Mouse (Mus musculus) embryonic facial prominence, embryonic 12.5 days (tissue): ENCODE measurements around the gene Atxn1l. TPM values are rescaled to one million over a fixed set of nuclear protein-coding genes. Genes with fewer than 3 reads are reported as not detected.

Experiments
- ATAC-seq: fragments of 200-750 bp; cut with Nextera tagmentation; 2 replicates; pipeline ENCODE4 v1.8.0; 2017; ENCODE audit not compliant: insufficient number of reproducible peaks, insufficient read depth, low FRiP score, low TSS enrichment
- H3K27ac ChIP-seq: fragments of 300-500 bp; sonication (generic); 2 replicates; pipeline ENCODE4 v1.5.1; 2016; ENCODE audit warnings: mild to moderate bottlenecking
- H3K27me3 ChIP-seq: fragments of 300-500 bp; sonication (generic); 2 replicates; pipeline ENCODE4 v1.6.1; 2016; ENCODE audit warnings: mild to moderate bottlenecking, moderate library complexity
- H3K36me3 ChIP-seq: fragments of 300-500 bp; sonication (generic); 2 replicates; pipeline ENCODE4 v1.6.1; 2016; ENCODE audit warnings: mild to moderate bottlenecking
- H3K4me1 ChIP-seq: fragments of 300-500 bp; sonication (generic); 2 replicates; pipeline ENCODE4 v1.6.1; 2016
- H3K4me2 ChIP-seq: fragments of 300-500 bp; sonication (generic); replicated peaks from 2 replicates; pipeline ENCODE4 v1.6.1; 2016; ENCODE audit warnings: mild to moderate bottlenecking, moderate library complexity
- H3K4me3 ChIP-seq: fragments of 300-500 bp; sonication (generic); 2 replicates; pipeline ENCODE4 v1.5.1; 2016; ENCODE audit warnings: mild to moderate bottlenecking
- H3K9ac ChIP-seq: fragments of 300-500 bp; sonication (generic); 2 replicates; pipeline ENCODE4 v1.6.1; 2016; ENCODE audit warnings: mild to moderate bottlenecking, moderate library complexity
- H3K9me3 ChIP-seq: fragments of 300-500 bp; sonication (generic); 2 replicates; pipeline ENCODE4 v1.6.1; 2016; ENCODE audit warnings: mild to moderate bottlenecking, moderate library complexity
- WGBS: fragments of 180-500 bp; shearing (Covaris S2); methylation state at CpG from one replicate; pipeline ENCODE4 v1.1.7; 2016; 5-methylcytosine and 5-hydroxymethylcytosine counted together
- polyA plus RNA-seq: library from polyadenylated mRNA; unstranded; fragments of >200 nt; fragmentation: Nextera tagmentation; extraction: Ambion mirVana; gene quantifications from 2 replicates; pipeline ENCODE4 v1.2.1, GENCODE M21; 2016

Atxn1l gene
- 9.3 and 9.6 TPM in 2 replicates for polyA plus RNA-seq

GRCm38 (mm10) chr8:109737237-109738048, at the start of gene Atxn1l:
TSS of gene Atxn1l (minus strand) at chr8:109737739.
- peak; percentile 80 for ATAC-seq
- Histone ChIP-seq H3K9ac (peak within 1 kb of the TSS; percentile 95), H3K9me3 (no peaks in the 10 kb centered on the region), H3K27me3 (no peaks in the 10 kb centered on the region), H3K4me2 (peak within 1 kb of the TSS; percentile 93), H3K4me1 (peaks cover 14% of the 10 kb centered on the region), H3K36me3 (peaks cover 24% of the 10 kb centered on the region), H3K27ac (peak within 1 kb of the TSS; percentile 57; the same call in 1 of the 2 replicates), H3K4me3 (peak within 1 kb of the TSS; percentile 93)
- under 1% methylated on average over 59 of the region's 59 CpGs for WGBS

- Histone ChIP-seq H3K9me3 (no peaks in the 10 kb centered on the region), H3K27me3 (no peaks in the 10 kb centered on the region), H3K9ac (no peak overlapping the region), H3K4me2 (peak overlapping the region; percentile 68), H3K27ac (no peak overlapping the region), H3K36me3 (no peaks in the 10 kb centered on the region), H3K4me1 (peaks cover 11% of the 10 kb centered on the region), H3K4me3 (no peak overlapping the region)
- ATAC-seq = no peak
- 79% methylated on average over 4 of the region's 4 CpGs for WGBS
These were observed 43.0 kb upstream of the Atxn1l start for GRCm38 (mm10) chr8:109780548-109780947.

GRCm38 (mm10) chr8:109779431-109780228, 42.1 kb upstream of the Atxn1l start:
- Histone ChIP-seq H3K9me3 (no peaks in the 10 kb centered on the region), H3K9ac (peak overlapping the region; percentile 95), H3K27ac (peak overlapping the region; percentile 99), H3K27me3 (no peaks in the 10 kb centered on the region), H3K4me2 (peak overlapping the region; percentile 68), H3K4me3 (peak overlapping the region; percentile 96), H3K4me1 (peaks cover 11% of the 10 kb centered on the region), H3K36me3 (no peaks in the 10 kb centered on the region)
- WGBS = 21% methylated on average over 24 of the region's 24 CpGs
- ATAC-seq = no peak

- H3K9me3 ChIP-seq = no peaks in the 10 kb centered on the region
- H3K27me3 ChIP-seq = no peaks in the 10 kb centered on the region
- peak overlapping the region; percentile 96 for H3K4me3 ChIP-seq
- ATAC-seq = no peak; the same call in 1 of the 2 replicates
- H3K4me2 ChIP-seq = peak overlapping the region; percentile 68
- H3K9ac ChIP-seq = peak overlapping the region; percentile 95
- peaks cover 11% of the 10 kb centered on the region for H3K4me1 ChIP-seq
- no peaks in the 10 kb centered on the region for H3K36me3 ChIP-seq
- peak overlapping the region; percentile 99 for H3K27ac ChIP-seq
- WGBS = under 1% methylated on average over 32 of the region's 32 CpGs
These were observed 41.5 kb upstream of the Atxn1l start for GRCm38 (mm10) chr8:109778993-109779421.

GRCm38 (mm10) chr8:109778280-109778977, 40.9 kb upstream of the Atxn1l start, which contains the start of gene Ap1g1:
TSS of gene Ap1g1 (plus strand) at chr8:109778554.
- H3K4me1 ChIP-seq = peaks cover 11% of the 10 kb centered on the region
- H3K4me2 ChIP-seq = peak within 1 kb of the TSS; percentile 68
- under 1% methylated on average over 64 of the region's 64 CpGs for WGBS
- H3K27ac ChIP-seq = peak within 1 kb of the TSS; percentile 99
- peak within 1 kb of the TSS; percentile 95 for H3K9ac ChIP-seq
- peak within 1 kb of the TSS; percentile 96 for H3K4me3 ChIP-seq
- no peaks in the 10 kb centered on the region for H3K36me3 ChIP-seq
- H3K27me3 ChIP-seq = no peaks in the 10 kb centered on the region
- no peaks in the 10 kb centered on the region for H3K9me3 ChIP-seq
- ATAC-seq = peak; percentile 98

GRCm38 (mm10) chr8:109777851-109778250, 40.3 kb upstream of the Atxn1l start:
- peaks cover 11% of the 10 kb centered on the region for H3K4me1 ChIP-seq
- H3K36me3 ChIP-seq = no peaks in the 10 kb centered on the region
- no peaks in the 10 kb centered on the region for H3K27me3 ChIP-seq
- peak overlapping the region; percentile 40 for H3K4me2 ChIP-seq
- no peaks in the 10 kb centered on the region for H3K9me3 ChIP-seq
- H3K9ac ChIP-seq = peak overlapping the region; percentile 95; the same call in 1 of the 2 replicates
- WGBS = 26% methylated on average over 5 of the region's 5 CpGs
- ATAC-seq = no peak
- no peak overlapping the region for H3K27ac ChIP-seq
- peak overlapping the region; percentile 96 for H3K4me3 ChIP-seq

- no peaks in the 10 kb centered on the region for H3K9me3 ChIP-seq
- H3K4me1 ChIP-seq = no peaks in the 10 kb centered on the region
- no peak for ATAC-seq
- 48% methylated on average over 3 of the region's 3 CpGs for WGBS
- no peak overlapping the region for H3K27ac ChIP-seq
- H3K9ac ChIP-seq = no peak overlapping the region
- no peaks in the 10 kb centered on the region for H3K36me3 ChIP-seq
- H3K4me2 ChIP-seq = no peak overlapping the region
- no peak overlapping the region for H3K4me3 ChIP-seq
- no peaks in the 10 kb centered on the region for H3K27me3 ChIP-seq
These were observed 35.6 kb upstream of the Atxn1l start for GRCm38 (mm10) chr8:109773154-109773553.

GRCm38 (mm10) chr8:109766081-109766480, 28.5 kb upstream of the Atxn1l start:
- H3K4me3 ChIP-seq = no peak overlapping the region
- H3K9me3 ChIP-seq = peaks cover 9% of the 10 kb centered on the region; the same call in 1 of the 2 replicates
- H3K27me3 ChIP-seq = no peaks in the 10 kb centered on the region
- ATAC-seq = no peak
- WGBS = 65% methylated on average over 7 of the region's 7 CpGs
- H3K27ac ChIP-seq = no peak overlapping the region
- H3K4me1 ChIP-seq = no peaks in the 10 kb centered on the region
- no peak overlapping the region for H3K4me2 ChIP-seq
- H3K9ac ChIP-seq = no peak overlapping the region
- no peaks in the 10 kb centered on the region for H3K36me3 ChIP-seq

- H3K4me3 ChIP-seq = no peak overlapping the region
- no peaks in the 10 kb centered on the region for H3K4me1 ChIP-seq
- no peaks in the 10 kb centered on the region for H3K27me3 ChIP-seq
- no peak overlapping the region for H3K4me2 ChIP-seq
- no peak overlapping the region for H3K27ac ChIP-seq
- no peaks in the 10 kb centered on the region for H3K36me3 ChIP-seq
- peaks cover 9% of the 10 kb centered on the region; the same call in 1 of the 2 replicates for H3K9me3 ChIP-seq
- no peak for ATAC-seq
- no peak overlapping the region for H3K9ac ChIP-seq
- WGBS = 88% methylated on average over 6 of the region's 6 CpGs
These were observed 26.5 kb upstream of the Atxn1l start for GRCm38 (mm10) chr8:109764031-109764430.

GRCm38 (mm10) chr8:109760221-109760620, 22.7 kb upstream of the Atxn1l start:
- H3K27ac ChIP-seq = no peak overlapping the region
- H3K36me3 ChIP-seq = no peaks in the 10 kb centered on the region
- no peak overlapping the region for H3K4me2 ChIP-seq
- H3K27me3 ChIP-seq = no peaks in the 10 kb centered on the region
- no peaks in the 10 kb centered on the region for H3K4me1 ChIP-seq
- no peak overlapping the region for H3K4me3 ChIP-seq
- H3K9me3 ChIP-seq = peaks cover 9% of the 10 kb centered on the region; the same call in 1 of the 2 replicates
- no peak for ATAC-seq
- no peak overlapping the region for H3K9ac ChIP-seq
- 55% methylated on average over 1 of the region's 1 CpGs for WGBS

- H3K27ac ChIP-seq = no peak overlapping the region
- peaks cover 9% of the 10 kb centered on the region; the same call in 1 of the 2 replicates for H3K9me3 ChIP-seq
- H3K9ac ChIP-seq = no peak overlapping the region
- no peaks in the 10 kb centered on the region for H3K4me1 ChIP-seq
- H3K4me2 ChIP-seq = no peak overlapping the region
- H3K4me3 ChIP-seq = no peak overlapping the region
- ATAC-seq = no peak
- no peaks in the 10 kb centered on the region for H3K27me3 ChIP-seq
- WGBS = 90% methylated on average over 7 of the region's 7 CpGs
- no peaks in the 10 kb centered on the region for H3K36me3 ChIP-seq
These were observed 21.9 kb upstream of the Atxn1l start for GRCm38 (mm10) chr8:109759426-109759825.
